Mouse (Mus musculus): ENCODE measurements around the gene Abca15. TPM values are rescaled to one million over a fixed set of nuclear protein-coding genes. Genes with fewer than 3 reads are reported as not detected.
"Not testable (repeated sequence)": the region's sequence is repeated elsewhere in the genome, so short reads cannot be mapped to it uniquely, and the experiment has no call there.

Abca15 gene
- polyA plus RNA-seq (2015; fragmentation: Nextera tagmentation; extraction: Ambion mirVana), result not detected in 2 replicates

DNA sequence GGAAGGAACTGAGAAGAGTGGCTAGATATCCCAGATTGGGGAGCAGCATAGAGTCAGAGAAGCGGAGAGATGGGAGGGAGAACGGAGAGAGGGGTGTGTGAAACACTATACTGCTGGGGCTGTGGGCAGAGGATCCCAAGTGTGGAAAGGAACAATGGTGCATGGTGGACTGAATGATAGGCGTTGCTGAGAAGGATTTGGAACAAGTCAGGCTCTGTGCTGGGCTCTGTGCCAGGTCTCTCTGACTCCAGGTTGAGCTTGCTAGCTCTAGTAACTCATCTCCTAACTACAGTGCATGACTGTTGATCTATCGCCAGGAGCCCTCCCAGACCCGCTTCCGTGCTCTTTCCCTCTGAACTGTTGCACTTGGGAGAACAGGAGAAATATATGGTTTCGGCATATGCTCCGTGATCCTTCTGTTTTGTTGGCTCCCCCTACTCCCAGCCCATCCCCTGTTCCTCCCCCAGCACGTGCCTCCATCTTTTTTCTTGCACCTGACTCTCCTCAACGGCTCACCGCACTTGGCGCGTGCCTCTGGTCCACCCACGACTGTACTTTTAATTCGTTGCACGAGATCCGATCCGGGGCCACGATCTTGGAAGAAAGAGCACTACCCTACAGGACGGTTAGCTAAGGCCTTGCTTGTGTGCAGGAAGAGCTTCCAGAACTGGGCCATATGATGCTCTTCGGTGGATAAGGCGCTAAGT lies at the start of gene Abca15:
Gene Abca15, plus strand, starts transcription at position 584 of the 707 bp plus-strand sequence.
- 0 out of 2 replicates have a peak, but pooled peaks cover 15% of the 10 kb centered on the region for H3K27me3 ChIP-seq
- H3K4me1 ChIP-seq, result peaks cover 5% of the 10 kb centered on the region; the same call in 1 of the 2 replicates
- H3K9me3 ChIP-seq, result no peaks in the 10 kb centered on the region
- 78% methylated on average over 22 of the region's 22 CpGs for WGBS
- H3K4me3 ChIP-seq, result peak within 1 kb of the TSS; percentile 25; the same call in 1 of the 2 replicates
- peak within 1 kb of the TSS; percentile 54 for H3K4me2 ChIP-seq
- H3K27ac ChIP-seq, result no peak within 1 kb of the TSS
- peak; percentile 46 for ATAC-seq (ENCODE audit: insufficient number of reproducible peaks, insufficient read depth, low FRiP score, low TSS enrichment, low read depth)
- H3K36me3 ChIP-seq, result no peaks in the 10 kb centered on the region
- no peak within 1 kb of the TSS for H3K9ac ChIP-seq

DNA sequence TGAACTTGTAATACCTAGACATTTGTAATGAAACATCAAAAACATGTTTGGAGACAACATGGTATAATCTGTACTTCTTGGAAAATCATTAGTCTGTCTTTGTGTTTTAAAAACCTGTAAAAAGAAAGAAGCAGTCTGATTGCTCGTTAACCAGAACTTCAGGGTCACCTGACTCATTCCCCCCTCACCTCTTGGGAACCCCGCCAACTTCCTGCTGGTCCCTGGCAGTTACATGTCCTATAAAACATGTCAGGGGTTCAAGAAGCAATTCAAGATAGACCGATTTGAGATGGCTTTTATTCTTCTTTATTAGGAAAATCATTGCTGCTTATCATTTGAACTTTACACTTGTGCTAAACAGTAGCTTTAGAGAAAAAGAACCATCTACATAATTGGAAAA lies 43.2 kb upstream of the Abca15 start:
- Histone ChIP-seq H3K4me3 (no peak overlapping the region), H3K27ac (no peak overlapping the region), H3K4me1 (no peaks in the 10 kb centered on the region), H3K27me3 (no peaks in the 10 kb centered on the region), H3K36me3 (no peaks in the 10 kb centered on the region), H3K9me3 (no peaks in the 10 kb centered on the region), H3K4me2 (no peak overlapping the region), H3K9ac (no peak overlapping the region)
- ATAC-seq (ENCODE audit: insufficient number of reproducible peaks, insufficient read depth, low FRiP score, low TSS enrichment, low read depth), result no peak
- WGBS, result 74% methylated on average over 3 of the region's 3 CpGs

GRCm38 (mm10) chr7:120316086-120316485 lies 12.4 kb upstream of the Abca15 start:
- Histone ChIP-seq H3K4me3 (no peak overlapping the region), H3K9ac (no peak overlapping the region), H3K27me3 (no peaks in the 10 kb centered on the region), H3K36me3 (no peaks in the 10 kb centered on the region), H3K9me3 (no peaks in the 10 kb centered on the region), H3K27ac (no peak overlapping the region), H3K4me2 (no peak overlapping the region), H3K4me1 (no peaks in the 10 kb centered on the region)
- 79% methylated on average over 1 of the region's 1 CpGs for WGBS
- no peak for ATAC-seq (ENCODE audit: insufficient number of reproducible peaks, insufficient read depth, low FRiP score, low TSS enrichment, low read depth)

- no peak for ATAC-seq (ENCODE audit: insufficient number of reproducible peaks, insufficient read depth, low FRiP score, low TSS enrichment, low read depth)
- no peaks in the 10 kb centered on the region for H3K9me3 ChIP-seq
- no peak overlapping the region for H3K9ac ChIP-seq
- 60% methylated on average over 4 of the region's 4 CpGs for WGBS
- H3K4me2 ChIP-seq, result no peak overlapping the region
- peaks cover 4% of the 10 kb centered on the region; the same call in 1 of the 2 replicates for H3K4me1 ChIP-seq
- no peak overlapping the region for H3K27ac ChIP-seq
- H3K27me3 ChIP-seq, result 0 out of 2 replicates have a peak, but pooled peaks cover 14% of the 10 kb centered on the region
- H3K4me3 ChIP-seq, result no peak overlapping the region
- no peaks in the 10 kb centered on the region for H3K36me3 ChIP-seq
Observed at GRCm38 (mm10) chr7:120322963-120323362, 5.5 kb upstream of the Abca15 start.

GRCm38 (mm10) chr7:120325911-120326310 lies 2.6 kb upstream of the Abca15 start:
- not testable (repeated sequence) for H3K9me3 ChIP-seq; H3K9ac ChIP-seq; H3K4me2 ChIP-seq; H3K27ac ChIP-seq; H3K4me3 ChIP-seq; H3K4me1 ChIP-seq; ATAC-seq (ENCODE audit: insufficient number of reproducible peaks, insufficient read depth, low FRiP score, low TSS enrichment, low read depth); H3K36me3 ChIP-seq
- WGBS, result 74% methylated on average over 2 of the region's 2 CpGs
- 0 out of 2 replicates have a peak, but pooled peaks cover 15% of the 10 kb centered on the region for H3K27me3 ChIP-seq

DNA sequence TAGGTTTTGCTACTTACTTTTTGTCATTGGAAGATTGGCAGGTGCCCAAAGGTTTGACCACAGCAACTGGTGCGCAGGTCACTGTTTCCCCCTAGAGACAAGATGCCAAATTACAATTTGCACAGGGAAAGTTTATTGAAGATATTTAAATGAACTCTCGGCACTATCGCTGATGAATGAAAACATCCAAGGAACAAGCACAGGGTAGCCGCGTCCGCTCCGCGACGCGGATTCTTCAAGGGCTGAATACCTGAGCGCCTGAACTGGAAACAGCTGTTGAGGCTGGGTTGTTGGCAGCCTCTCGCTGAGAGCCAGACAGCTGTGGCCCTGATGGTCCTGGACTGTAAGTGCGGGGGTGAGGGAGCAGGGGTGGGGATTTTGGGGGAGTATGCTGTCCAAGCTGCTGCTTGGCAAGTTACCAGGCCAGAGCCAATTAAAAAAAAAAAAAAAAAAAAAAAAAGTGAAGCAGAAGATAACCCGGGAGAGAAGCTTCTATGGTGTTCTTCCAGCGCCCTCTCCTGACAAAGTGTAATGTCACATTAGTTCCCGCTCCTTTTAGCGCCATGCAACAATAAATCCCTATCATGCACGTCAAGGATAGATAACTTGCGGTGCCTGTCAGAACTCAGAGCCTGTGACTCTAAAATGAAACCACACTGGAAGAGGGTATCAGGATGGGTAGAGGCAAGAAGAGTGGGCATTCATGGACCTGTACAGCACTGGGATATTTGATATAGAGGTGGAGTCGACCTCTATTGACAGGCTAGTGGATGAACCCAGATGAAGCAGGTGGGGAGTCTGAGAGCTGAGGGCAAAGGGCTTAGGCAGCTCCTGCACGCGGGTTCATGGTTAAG lies 1.0 kb upstream of the Abca15 start:
- Histone ChIP-seq H3K4me2 (peak overlapping the region; percentile 54), H3K4me3 (peak overlapping the region; percentile 25), H3K27ac (no peak overlapping the region), H3K27me3 (0 out of 2 replicates have a peak, but pooled peaks cover 15% of the 10 kb centered on the region), H3K4me1 (peaks cover 5% of the 10 kb centered on the region; the same call in 1 of the 2 replicates), H3K9ac (0 out of 2 replicates have a peak overlapping the region, but pooled peaks have one; percentile 32), H3K9me3 (no peaks in the 10 kb centered on the region), H3K36me3 (no peaks in the 10 kb centered on the region)
- WGBS, result 11% methylated on average over 22 of the region's 22 CpGs
- ATAC-seq (ENCODE audit: insufficient number of reproducible peaks, insufficient read depth, low FRiP score, low TSS enrichment, low read depth), result peak; percentile 60

DNA sequence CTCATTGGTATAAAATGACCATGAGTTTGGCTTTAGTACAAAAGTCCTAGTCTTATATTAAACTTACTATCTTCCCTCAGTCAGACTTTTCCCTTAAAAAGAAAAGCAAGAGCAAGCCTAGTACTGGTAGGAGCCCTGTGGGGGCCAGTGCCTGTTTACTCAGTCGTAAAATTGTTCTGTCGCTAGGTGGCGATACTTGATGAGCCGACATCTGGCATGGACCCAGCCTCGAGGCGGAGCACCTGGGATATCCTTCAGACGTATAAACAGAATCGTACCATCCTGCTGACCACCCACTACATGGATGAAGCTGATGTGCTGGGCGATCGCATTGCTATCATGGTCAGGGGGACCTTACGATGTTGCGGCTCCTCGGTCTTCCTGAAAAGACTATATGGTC lies 32.7 kb downstream of the Abca15 start:
- no peak overlapping the region for H3K27ac ChIP-seq
- no peaks in the 10 kb centered on the region for H3K36me3 ChIP-seq
- no peak overlapping the region for H3K4me2 ChIP-seq
- H3K27me3 ChIP-seq, result no peaks in the 10 kb centered on the region
- no peak overlapping the region for H3K4me3 ChIP-seq
- no peak overlapping the region for H3K9ac ChIP-seq
- no peaks in the 10 kb centered on the region for H3K9me3 ChIP-seq
- no peak for ATAC-seq (ENCODE audit: insufficient number of reproducible peaks, insufficient read depth, low FRiP score, low TSS enrichment, low read depth)
- H3K4me1 ChIP-seq, result no peaks in the 10 kb centered on the region
- WGBS, result 36% methylated on average over 13 of the region's 13 CpGs

DNA sequence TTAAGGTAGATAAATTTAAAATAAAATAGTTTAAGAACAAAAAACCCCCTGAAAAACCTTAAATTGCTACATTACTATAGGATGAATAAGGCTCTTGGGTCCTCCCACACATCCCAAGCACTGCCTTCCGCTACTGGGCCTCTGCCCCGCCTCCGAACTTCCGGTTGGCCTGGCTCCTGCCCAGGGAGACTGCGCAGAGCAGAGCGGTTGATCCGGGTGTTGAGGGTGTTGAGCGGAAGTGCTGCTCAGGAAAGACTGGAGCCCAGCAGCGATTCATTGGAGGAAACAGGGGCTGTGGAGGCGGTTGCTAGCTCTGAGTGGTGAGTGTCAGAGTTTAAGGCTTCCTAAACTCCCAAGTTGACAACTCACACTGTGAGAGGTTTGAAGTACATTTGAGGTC lies 81.0 kb downstream of the Abca15 start, which contains the start of gene Abca16:
Gene Abca16, plus strand, starts transcription at position 201 of the 400 bp plus-strand sequence.
- no peak for ATAC-seq (ENCODE audit: insufficient number of reproducible peaks, insufficient read depth, low FRiP score, low TSS enrichment, low read depth)
- WGBS, result 64% methylated on average over 10 of the region's 10 CpGs

DNA sequence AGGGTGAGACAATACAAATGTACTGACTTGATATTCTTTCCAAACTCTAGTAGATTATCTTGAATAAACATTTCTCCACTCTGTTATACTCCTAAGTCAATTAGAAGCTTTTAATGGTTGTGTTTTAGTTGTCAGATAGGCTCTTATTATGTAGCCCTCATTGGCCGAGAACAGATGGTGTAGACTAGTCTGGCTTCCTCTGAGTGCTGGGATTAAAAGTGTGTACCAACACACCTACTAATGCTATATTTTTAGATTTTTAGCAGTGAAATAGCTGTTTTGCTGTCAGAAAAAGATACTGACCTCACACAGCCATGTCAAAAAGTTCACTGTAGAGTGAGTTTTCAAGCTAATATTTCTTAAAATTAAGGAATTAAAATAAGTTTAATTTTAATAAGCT lies 83.9 kb downstream of the Abca15 start:
- no peaks in the 10 kb centered on the region for H3K27me3 ChIP-seq
- WGBS, result 79% methylated on average over 1 of the region's 1 CpGs

More for the DNA sequence above, 81.0 kb downstream of the Abca15 start, which contains the start of gene Abca16:
- no peaks in the 10 kb centered on the region for H3K9me3 ChIP-seq
- H3K4me1 ChIP-seq, result no peaks in the 10 kb centered on the region
- H3K4me2 ChIP-seq, result no peak within 1 kb of the TSS
- no peaks in the 10 kb centered on the region for H3K36me3 ChIP-seq
- no peaks in the 10 kb centered on the region for H3K27me3 ChIP-seq
- H3K4me3 ChIP-seq, result no peak within 1 kb of the TSS
- no peak within 1 kb of the TSS for H3K9ac ChIP-seq
- no peak within 1 kb of the TSS for H3K27ac ChIP-seq

GRCm38 (mm10) chr7:120426625-120427024 lies 98.2 kb downstream of the Abca15 start:
- 20% methylated on average over 3 of the region's 3 CpGs for WGBS
- H3K9ac ChIP-seq, result no peak overlapping the region
- H3K9me3 ChIP-seq, result no peaks in the 10 kb centered on the region
- H3K36me3 ChIP-seq, result no peaks in the 10 kb centered on the region
- no peaks in the 10 kb centered on the region for H3K4me1 ChIP-seq
- no peak overlapping the region for H3K4me3 ChIP-seq
- no peak overlapping the region for H3K4me2 ChIP-seq
- ATAC-seq (ENCODE audit: insufficient number of reproducible peaks, insufficient read depth, low FRiP score, low TSS enrichment, low read depth), result no peak
- no peaks in the 10 kb centered on the region for H3K27me3 ChIP-seq
- no peak overlapping the region for H3K27ac ChIP-seq

More for the DNA sequence above, 83.9 kb downstream of the Abca15 start:
- H3K4me1 ChIP-seq, result no peaks in the 10 kb centered on the region
- ATAC-seq (ENCODE audit: insufficient number of reproducible peaks, insufficient read depth, low FRiP score, low TSS enrichment, low read depth), result no peak
- no peak overlapping the region for H3K9ac ChIP-seq
- H3K4me2 ChIP-seq, result no peak overlapping the region
- no peak overlapping the region for H3K27ac ChIP-seq
- no peaks in the 10 kb centered on the region for H3K36me3 ChIP-seq
- H3K4me3 ChIP-seq, result no peak overlapping the region
- no peaks in the 10 kb centered on the region for H3K9me3 ChIP-seq

DNA sequence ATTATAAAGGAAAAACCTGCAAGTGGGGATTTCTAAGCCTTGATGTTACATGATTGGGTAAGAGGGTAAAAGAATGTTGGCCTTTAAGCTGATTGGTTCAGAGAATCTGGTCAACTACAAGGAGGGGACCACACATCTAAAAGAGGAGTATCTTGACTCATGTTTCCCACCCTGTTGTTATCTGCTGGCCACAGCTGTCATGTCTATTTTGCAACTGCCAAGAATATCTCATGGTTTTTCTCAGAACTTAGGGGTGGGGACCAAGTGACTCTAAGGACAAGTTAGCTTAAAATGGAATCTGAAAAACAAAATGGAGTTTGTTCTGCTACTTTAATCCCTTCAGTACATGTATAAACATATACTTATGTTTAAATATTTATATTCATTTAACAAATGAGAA lies 103.0 kb downstream of the Abca15 start:
- Histone ChIP-seq H3K4me3 (no peak overlapping the region), H3K36me3 (no peaks in the 10 kb centered on the region), H3K9me3 (no peaks in the 10 kb centered on the region), H3K4me2 (no peak overlapping the region), H3K27me3 (no peaks in the 10 kb centered on the region), H3K9ac (no peak overlapping the region), H3K27ac (no peak overlapping the region), H3K4me1 (no peaks in the 10 kb centered on the region)
- no peak for ATAC-seq (ENCODE audit: insufficient number of reproducible peaks, insufficient read depth, low FRiP score, low TSS enrichment, low read depth)
